Mouse (Mus musculus): ENCODE data around the gene Haus4. TPM values are rescaled to one million over a fixed set of nuclear protein-coding genes. Genes with fewer than 3 reads are reported as not detected.
A peak's percentile ranks its signal among the peaks of the same experiment; 100 is the strongest.

Gene Haus4
- polyA plus RNA-seq, 1 experiment from 2014 or later, result 56.0 TPM

- Histone ChIP-seq H3K27me3 (replicated peaks; ENCODE audit: control insufficient read depth, insufficient read depth, low read length) (no peaks in the 10 kb centered on the region), H3K4me3 (ENCODE audit: low read length) (no peak overlapping the region), H3K9ac (ENCODE audit: low read depth, low read length) (0 out of 2 replicates have a peak overlapping the region, but pooled peaks have one; percentile 25), H3K36me3 (ENCODE audit: control insufficient read depth, insufficient read depth, low read length) (no peaks in the 10 kb centered on the region; the same call in 1 of the 2 replicates), H3K4me2 (ENCODE audit: low read depth, low read length) (no peak overlapping the region), H3K9me3 (ENCODE audit: control insufficient read depth, low read length) (no peaks in the 10 kb centered on the region), H3K27ac (ENCODE audit: low read length) (no peak overlapping the region), H3K4me1 (ENCODE audit: control insufficient read depth, insufficient read depth, low read length) (no peaks in the 10 kb centered on the region)
- ATAC-seq, result 0 out of 2 replicates have a peak, but pooled peaks have one; percentile 21
- 55% methylated on average over 10 of the region's 10 CpGs for WGBS
These were observed 38.0 kb upstream of the Haus4 start for GRCm38 (mm10) chr14:54592319-54592934.

- no peaks in the 10 kb centered on the region for H3K27me3 ChIP-seq (replicated peaks; ENCODE audit: control insufficient read depth, insufficient read depth, low read length)
- H3K36me3 ChIP-seq (ENCODE audit: control insufficient read depth, insufficient read depth, low read length), result no peaks in the 10 kb centered on the region; the same call in 1 of the 2 replicates
- no peak for ATAC-seq
- WGBS, result 96% methylated on average over 16 of the region's 16 CpGs
- no peaks in the 10 kb centered on the region for H3K4me1 ChIP-seq (ENCODE audit: control insufficient read depth, insufficient read depth, low read length)
- H3K9ac ChIP-seq (ENCODE audit: low read depth, low read length), result no peak overlapping the region
- no peak overlapping the region for H3K27ac ChIP-seq (ENCODE audit: low read length)
- H3K4me2 ChIP-seq (ENCODE audit: low read depth, low read length), result no peak overlapping the region
- no peak overlapping the region for H3K4me3 ChIP-seq (ENCODE audit: low read length)
- H3K9me3 ChIP-seq (ENCODE audit: control insufficient read depth, low read length), result no peaks in the 10 kb centered on the region
These were observed 36.6 kb upstream of the Haus4 start for GRCm38 (mm10) chr14:54591056-54591455.

- Histone ChIP-seq H3K27ac (ENCODE audit: low read length) (peak overlapping the region; percentile 42), H3K4me2 (ENCODE audit: low read depth, low read length) (no peak overlapping the region), H3K4me3 (ENCODE audit: low read length) (no peak overlapping the region), H3K9me3 (ENCODE audit: control insufficient read depth, low read length) (no peaks in the 10 kb centered on the region), H3K36me3 (ENCODE audit: control insufficient read depth, insufficient read depth, low read length) (no peaks in the 10 kb centered on the region), H3K9ac (ENCODE audit: low read depth, low read length) (no peak overlapping the region), H3K4me1 (ENCODE audit: control insufficient read depth, insufficient read depth, low read length) (peaks cover 10% of the 10 kb centered on the region; the same call in 1 of the 2 replicates), H3K27me3 (replicated peaks; ENCODE audit: control insufficient read depth, insufficient read depth, low read length) (no peaks in the 10 kb centered on the region)
- ATAC-seq, result peak; percentile 54
- 32% methylated on average over 7 of the region's 7 CpGs for WGBS
These were observed 29.4 kb upstream of the Haus4 start for GRCm38 (mm10) chr14:54583681-54584338.

DNA sequence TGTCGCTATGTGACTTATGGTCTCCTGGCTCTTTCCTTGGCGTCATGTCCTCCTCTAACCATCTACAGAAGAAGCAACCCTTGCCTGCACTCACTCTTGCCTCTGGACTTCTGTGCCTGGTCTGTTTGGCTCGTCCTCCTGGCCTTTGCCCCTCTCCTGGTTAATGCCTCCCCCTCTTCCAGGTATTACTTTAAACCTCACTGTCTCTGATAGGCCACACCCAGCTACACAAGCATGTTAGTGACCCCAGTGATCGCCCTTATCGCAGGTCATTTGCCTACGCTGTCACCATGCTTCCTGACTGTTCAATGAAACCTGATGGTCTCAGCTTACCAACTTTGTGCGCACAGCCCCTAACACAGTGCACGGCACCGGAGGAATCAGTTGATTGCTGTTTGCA is 28.1 kb upstream of the Haus4 start:
- peaks cover 16% of the 10 kb centered on the region for H3K4me1 ChIP-seq (ENCODE audit: control insufficient read depth, insufficient read depth, low read length)
- no peak for ATAC-seq
- WGBS, result 80% methylated on average over 9 of the region's 9 CpGs

DNA sequence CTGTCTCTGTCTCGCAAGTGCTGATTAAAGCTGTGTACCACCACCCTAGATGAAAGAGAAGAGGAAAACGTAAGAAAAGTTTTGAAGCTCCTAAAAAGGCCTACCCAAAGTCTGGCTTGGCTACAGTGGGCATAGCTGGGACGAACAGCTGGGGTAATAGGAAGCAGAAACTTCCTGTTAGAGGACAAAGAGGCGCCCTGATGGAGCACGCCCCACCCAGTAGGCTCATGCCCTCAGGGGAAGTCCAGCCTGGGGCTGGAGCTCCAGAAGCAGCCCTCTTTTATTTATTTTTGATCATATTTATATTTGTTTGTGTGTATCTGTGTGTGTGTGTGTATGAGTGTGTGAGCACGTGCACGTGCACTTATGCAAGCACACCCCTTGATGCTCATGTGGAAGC is 25.2 kb upstream of the Haus4 start:
- Histone ChIP-seq H3K4me2 (ENCODE audit: low read depth, low read length) (no peak overlapping the region), H3K36me3 (ENCODE audit: control insufficient read depth, insufficient read depth, low read length) (no peaks in the 10 kb centered on the region), H3K9ac (ENCODE audit: low read depth, low read length) (no peak overlapping the region), H3K4me3 (ENCODE audit: low read length) (no peak overlapping the region), H3K9me3 (ENCODE audit: control insufficient read depth, low read length) (no peaks in the 10 kb centered on the region), H3K27me3 (replicated peaks; ENCODE audit: control insufficient read depth, insufficient read depth, low read length) (no peaks in the 10 kb centered on the region), H3K27ac (ENCODE audit: low read length) (no peak overlapping the region), H3K4me1 (ENCODE audit: control insufficient read depth, insufficient read depth, low read length) (peaks cover 27% of the 10 kb centered on the region)
- no peak for ATAC-seq
- 76% methylated on average over 7 of the region's 7 CpGs for WGBS

More for the DNA sequence above, 28.1 kb upstream of the Haus4 start:
- Histone ChIP-seq H3K27ac (ENCODE audit: low read length) (no peak overlapping the region), H3K4me3 (ENCODE audit: low read length) (no peak overlapping the region), H3K27me3 (replicated peaks; ENCODE audit: control insufficient read depth, insufficient read depth, low read length) (no peaks in the 10 kb centered on the region), H3K9me3 (ENCODE audit: control insufficient read depth, low read length) (no peaks in the 10 kb centered on the region), H3K36me3 (ENCODE audit: control insufficient read depth, insufficient read depth, low read length) (no peaks in the 10 kb centered on the region), H3K4me2 (ENCODE audit: low read depth, low read length) (no peak overlapping the region), H3K9ac (ENCODE audit: low read depth, low read length) (no peak overlapping the region)

- no peaks in the 10 kb centered on the region for H3K27me3 ChIP-seq (replicated peaks; ENCODE audit: control insufficient read depth, insufficient read depth, low read length)
- H3K9me3 ChIP-seq (ENCODE audit: control insufficient read depth, low read length), result no peaks in the 10 kb centered on the region
- WGBS, result under 1% methylated on average over 10 of the region's 10 CpGs
- no peaks in the 10 kb centered on the region for H3K36me3 ChIP-seq (ENCODE audit: control insufficient read depth, insufficient read depth, low read length)
- peak overlapping the region; percentile 73 for H3K4me3 ChIP-seq (ENCODE audit: low read length)
- H3K4me2 ChIP-seq (ENCODE audit: low read depth, low read length), result peak overlapping the region; percentile 88
- H3K9ac ChIP-seq (ENCODE audit: low read depth, low read length), result peak overlapping the region; percentile 86
- peaks cover 38% of the 10 kb centered on the region for H3K4me1 ChIP-seq (ENCODE audit: control insufficient read depth, insufficient read depth, low read length)
- ATAC-seq, result peak; percentile 15; the same call in 1 of the 2 replicates
- H3K27ac ChIP-seq (ENCODE audit: low read length), result peak overlapping the region; percentile 81
These were observed 23.6 kb upstream of the Haus4 start for GRCm38 (mm10) chr14:54578063-54578462.

DNA sequence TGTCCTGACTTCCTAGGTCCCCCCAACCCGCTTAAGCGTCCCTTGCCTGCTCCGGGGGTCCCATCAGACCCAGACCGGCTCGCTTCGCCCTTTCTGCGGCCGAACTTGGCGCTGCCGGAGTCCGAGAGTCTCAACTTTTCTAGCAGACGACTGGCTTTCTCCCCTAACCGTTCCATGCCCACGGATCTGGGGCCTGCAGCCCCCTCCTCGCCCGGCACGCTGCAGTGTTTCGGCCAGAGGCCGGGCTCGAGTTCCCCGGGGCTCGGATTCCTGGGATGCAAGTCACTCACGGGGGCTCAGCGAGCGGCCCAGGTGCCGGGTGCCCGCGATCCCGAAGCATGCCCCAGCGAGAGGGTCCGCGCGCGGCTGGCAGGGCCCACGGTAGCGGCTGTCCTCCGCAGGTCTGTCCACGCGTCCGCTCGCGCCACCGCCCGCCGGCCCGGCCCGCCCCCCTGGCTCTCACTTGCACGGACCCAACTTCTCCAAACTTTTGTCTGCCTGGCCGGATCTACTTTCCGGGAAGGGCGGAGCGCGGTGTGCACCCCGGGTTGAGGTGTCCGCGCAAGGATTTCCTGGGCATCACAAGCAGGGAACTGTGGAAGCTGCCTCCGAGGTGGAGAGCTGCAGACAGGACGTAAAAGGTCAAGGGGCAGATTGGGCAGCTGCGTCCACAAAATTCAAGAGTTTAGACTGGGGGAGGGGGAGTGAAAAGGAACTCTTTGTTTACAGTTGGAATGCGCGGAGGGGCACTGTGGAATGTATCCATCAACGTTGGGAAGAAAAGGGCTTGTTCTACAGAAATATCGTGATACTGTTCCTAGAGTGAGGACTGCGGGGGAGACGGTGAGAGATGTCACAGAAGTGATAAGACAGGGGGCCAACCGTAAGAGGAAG is 22.9 kb upstream of the Haus4 start, which contains the start of gene Ajuba:
Gene Ajuba, minus strand, starts transcription at position 470 of the 894 bp plus-strand sequence.
- peaks cover 45% of the 10 kb centered on the region for H3K4me1 ChIP-seq (ENCODE audit: control insufficient read depth, insufficient read depth, low read length)
- peak within 1 kb of the TSS; percentile 86 for H3K9ac ChIP-seq (ENCODE audit: low read depth, low read length)
- peak within 1 kb of the TSS; percentile 81 for H3K27ac ChIP-seq (ENCODE audit: low read length)
- H3K9me3 ChIP-seq (ENCODE audit: control insufficient read depth, low read length), result no peaks in the 10 kb centered on the region
- under 1% methylated on average over 66 of the region's 66 CpGs for WGBS
- H3K36me3 ChIP-seq (ENCODE audit: control insufficient read depth, insufficient read depth, low read length), result no peaks in the 10 kb centered on the region
- peak within 1 kb of the TSS; percentile 88 for H3K4me2 ChIP-seq (ENCODE audit: low read depth, low read length)
- peak within 1 kb of the TSS; percentile 73 for H3K4me3 ChIP-seq (ENCODE audit: low read length)
- peak; percentile 65 for ATAC-seq
- no peaks in the 10 kb centered on the region for H3K27me3 ChIP-seq (replicated peaks; ENCODE audit: control insufficient read depth, insufficient read depth, low read length)

- peaks cover 50% of the 10 kb centered on the region for H3K4me1 ChIP-seq (ENCODE audit: control insufficient read depth, insufficient read depth, low read length)
- peak overlapping the region; percentile 81 for H3K27ac ChIP-seq (ENCODE audit: low read length)
- H3K4me3 ChIP-seq (ENCODE audit: low read length), result peak overlapping the region; percentile 73
- no peak for ATAC-seq
- H3K27me3 ChIP-seq (replicated peaks; ENCODE audit: control insufficient read depth, insufficient read depth, low read length), result no peaks in the 10 kb centered on the region
- H3K4me2 ChIP-seq (ENCODE audit: low read depth, low read length), result peak overlapping the region; percentile 88
- no peaks in the 10 kb centered on the region for H3K9me3 ChIP-seq (ENCODE audit: control insufficient read depth, low read length)
- H3K9ac ChIP-seq (ENCODE audit: low read depth, low read length), result peak overlapping the region; percentile 86
- no peaks in the 10 kb centered on the region for H3K36me3 ChIP-seq (ENCODE audit: control insufficient read depth, insufficient read depth, low read length)
- WGBS, result under 1% methylated on average over 84 of the region's 84 CpGs
These were observed 22.0 kb upstream of the Haus4 start for GRCm38 (mm10) chr14:54576241-54577088.
